Mouse (Mus musculus) granulocyte monocyte progenitor cell, adult 5-6 weeks (primary cell): ENCODE measurements at regions not wholly inside any gene's neighbourhood (a gene's known extent, or its start where the extent isn't known, plus 50 kb on each side); places are given as distances from the start of the nearest gene placed in this dataset.

Experiments used
- ATAC-seq: replicated peaks from 2 replicates; pipeline ENCODE4 v1.8.0; 2016; ENCODE audit warnings: mild to moderate bottlenecking, moderate TSS enrichment, inconsistent platforms; ENCODE audit not compliant: poor library complexity, severe bottlenecking

GRCm38 (mm10) chr1:111699030-111699732, 165.5 kb downstream of the Dsel start:
- ATAC-seq: no peak

- no peak for ATAC-seq
Observed at GRCm38 (mm10) chr1:111660950-111661349, 203.8 kb downstream of the Dsel start.

- peak; percentile 61 for ATAC-seq
Observed at GRCm38 (mm10) chr1:111660099-111660670, 204.5 kb downstream of the Dsel start.

GRCm38 (mm10) chr1:111633860-111634460, 230.8 kb downstream of the Dsel start:
- no peak for ATAC-seq
